Mouse (Mus musculus) ES-E14 (cell line): ENCODE measurements around the gene Dtx3l. TPM values are rescaled to one million over a fixed set of nuclear protein-coding genes. Genes with fewer than 3 reads are reported as not detected.

Experiments
- DNase-seq: peaks from one replicate; pipeline ENCODE4 v3.0.0-alpha.2; 2013; ENCODE audit warnings: low read depth, low spot score
- H3K27ac ChIP-seq: 2 replicates; pipeline ENCODE4 v1.5.1; 2012; ENCODE audit warnings: low read depth, mild to moderate bottlenecking, low read length, moderate library complexity, mixed read lengths; ENCODE audit not compliant: poor library complexity, insufficient read depth, severe bottlenecking
- H3K36me3 ChIP-seq: 2 replicates; pipeline ENCODE4 v1.6.1; 2012; ENCODE audit warnings: mild to moderate bottlenecking, low read length, moderate library complexity, mixed read lengths; ENCODE audit not compliant: control insufficient read depth, poor library complexity, insufficient read depth, severe bottlenecking
- H3K4me1 ChIP-seq, 2 experiments: fragments of 150-350 bp in 1 of 2; sonication (generic) in 1 of 2; 2 replicates each; pipeline ENCODE4 v1.6.1; 2012; ENCODE audit warnings: low read length in 2 of 2, mild to moderate bottlenecking in 1 of 2, mixed read lengths in 1 of 2; ENCODE audit not compliant: control insufficient read depth in 2 of 2, insufficient read depth in 2 of 2, poor library complexity in 1 of 2
- H3K4me3 ChIP-seq, 2 experiments: fragments of 150-350 bp in 1 of 2; sonication (generic) in 1 of 2; 2 replicates each; pipeline ENCODE4 v1.5.1; 2012; ENCODE audit warnings: low read length in 2 of 2, low read depth in 1 of 2, mild to moderate bottlenecking in 1 of 2, mixed read lengths in 1 of 2; ENCODE audit not compliant: insufficient read depth in 1 of 2, poor library complexity in 1 of 2, severe bottlenecking in 1 of 2
- H3K9ac ChIP-seq: 2 replicates; pipeline ENCODE4 v1.6.1; 2012; ENCODE audit warnings: low read depth, mild to moderate bottlenecking, low read length, mixed read lengths; ENCODE audit not compliant: poor library complexity, insufficient read depth, severe bottlenecking
- H3K9me3 ChIP-seq: fragments of 150-350 bp; sonication (generic); 2 replicates; pipeline ENCODE4 v1.6.1; 2012; ENCODE audit warnings: low read depth, mild to moderate bottlenecking, low read length; ENCODE audit not compliant: control insufficient read depth, insufficient read depth
- CHD2 ChIP-seq: IDR thresholded peaks from 2 replicates; pipeline ENCODE4 v1.6.1; 2014; ENCODE audit warnings: mild to moderate bottlenecking, low read depth, low read length, inconsistent platforms
- HCFC1 ChIP-seq: IDR thresholded peaks from 2 replicates; pipeline ENCODE4 v1.6.1; 2012; ENCODE audit warnings: low read length, inconsistent platforms, borderline replicate concordance; ENCODE audit not compliant: insufficient read depth
- MAFK ChIP-seq: IDR thresholded peaks from 2 replicates; pipeline ENCODE4 v1.6.1; 2014; ENCODE audit warnings: mild to moderate bottlenecking, low read depth, low read length, inconsistent platforms; ENCODE audit not compliant: insufficient read depth
- ZC3H11A ChIP-seq: IDR thresholded peaks from 2 replicates; pipeline ENCODE4 v1.6.1; 2012; ENCODE audit warnings: low read depth, mild to moderate bottlenecking, inconsistent platforms, low read length, borderline replicate concordance
- ZNF384 ChIP-seq: IDR thresholded peaks from 2 replicates; pipeline ENCODE4 v1.6.1; 2012; ENCODE audit warnings: low read depth, low read length, inconsistent platforms
- in situ Hi-C, 2 experiments: fragments of 600-800 bp; cut with MboI; formaldehyde crosslinking; loops; one replicate each; pipeline ENCODE4 v1.15.1; 2025; ENCODE audit warnings: low sequenced_read_pairs in 2 of 2, inconsistent platforms in 1 of 2; ENCODE audit not compliant: unreplicated experiment in 2 of 2
- total RNA-seq: library from RNA; depleted of rRNA; stranded (reverse); fragments of 300-350 nt; gene quantifications from 2 replicates; pipeline ENCODE4 v1.2.3, GENCODE M21; 2012

The Dtx3l gene
- total RNA-seq, 1 experiment: 3.2 TPM

- TF ChIP-seq CHD2: no peak
- TF ChIP-seq ZNF384: no peak
- no peak for TF ChIP-seq MAFK
- peak; percentile 67; the same call in 1 of the 2 replicates for TF ChIP-seq ZC3H11A
- TF ChIP-seq HCFC1: no peak
- H3K4me1 ChIP-seq: 0 out of 4 replicates have a peak, but pooled peaks cover 0 to 4% of the 10 kb centered on the region in 2 experiments
- H3K4me3 ChIP-seq: no peak overlapping the region
- no peak overlapping the region for H3K9ac ChIP-seq
- in situ Hi-C loops: no loop called here
- no peak overlapping the region for H3K27ac ChIP-seq
- H3K36me3 ChIP-seq: no peaks in the 10 kb centered on the region
- no peak for DNase-seq
- no peaks in the 10 kb centered on the region for H3K9me3 ChIP-seq
These were observed 25.4 kb downstream of the Dtx3l start for GRCm38 (mm10) chr16:35913526-35913925.

GRCm38 (mm10) chr16:35911449-35911848, 27.5 kb downstream of the Dtx3l start:
- TF ChIP-seq ZNF384 (no peak), HCFC1 (no peak), ZC3H11A (no peak), MAFK (no peak), CHD2 (no peak)
- H3K27ac ChIP-seq: no peak overlapping the region
- H3K9me3 ChIP-seq: no peaks in the 10 kb centered on the region
- no peak overlapping the region for H3K9ac ChIP-seq
- no peak for DNase-seq
- H3K36me3 ChIP-seq: no peaks in the 10 kb centered on the region
- 0 out of 4 replicates have a peak, but pooled peaks cover 0 to 4% of the 10 kb centered on the region in 2 experiments for H3K4me1 ChIP-seq
- in situ Hi-C loops: no loop called here
- H3K4me3 ChIP-seq: no peak overlapping the region

GRCm38 (mm10) chr16:35907432-35908201, 31.3 kb downstream of the Dtx3l start:
- Histone ChIP-seq H3K36me3 (no peaks in the 10 kb centered on the region), H3K4me3 (no peak overlapping the region), H3K9me3 (no peaks in the 10 kb centered on the region), H3K9ac (no peak overlapping the region), H3K4me1 (peaks cover 0 to 11% of the 10 kb centered on the region in 2 experiments), H3K27ac (no peak overlapping the region)
- DNase-seq: no peak
- TF ChIP-seq ZNF384: no peak
- no peak for TF ChIP-seq ZC3H11A
- TF ChIP-seq MAFK: no peak
- no peak for TF ChIP-seq CHD2
- no peak for TF ChIP-seq HCFC1
- in situ Hi-C loops: no loop called here

- Histone ChIP-seq H3K36me3 (no peaks in the 10 kb centered on the region), H3K4me3 (no peak overlapping the region), H3K27ac (no peak overlapping the region), H3K9ac (no peak overlapping the region), H3K9me3 (no peaks in the 10 kb centered on the region), H3K4me1 (peaks cover 0 to 11% of the 10 kb centered on the region in 2 experiments)
- no peak for DNase-seq
- in situ Hi-C loops: no loop called here
- TF ChIP-seq CHD2 (no peak), ZC3H11A (no peak), HCFC1 (no peak), ZNF384 (no peak), MAFK (no peak)
These were observed 32.1 kb downstream of the Dtx3l start for GRCm38 (mm10) chr16:35906887-35907286.
